Mouse (Mus musculus): ENCODE results near the gene Sfswap. TPM values are rescaled to one million over a fixed set of nuclear protein-coding genes. Genes with fewer than 3 reads are reported as not detected.
"Not testable (repeated sequence)": the region's sequence is repeated elsewhere in the genome, so short reads cannot be mapped to it uniquely, and the experiment has no call there.

The Sfswap gene
- polyA plus RNA-seq (2016; fragmentation: Nextera tagmentation; extraction: Ambion mirVana): 43.0 and 43.7 TPM in 2 replicates

DNA sequence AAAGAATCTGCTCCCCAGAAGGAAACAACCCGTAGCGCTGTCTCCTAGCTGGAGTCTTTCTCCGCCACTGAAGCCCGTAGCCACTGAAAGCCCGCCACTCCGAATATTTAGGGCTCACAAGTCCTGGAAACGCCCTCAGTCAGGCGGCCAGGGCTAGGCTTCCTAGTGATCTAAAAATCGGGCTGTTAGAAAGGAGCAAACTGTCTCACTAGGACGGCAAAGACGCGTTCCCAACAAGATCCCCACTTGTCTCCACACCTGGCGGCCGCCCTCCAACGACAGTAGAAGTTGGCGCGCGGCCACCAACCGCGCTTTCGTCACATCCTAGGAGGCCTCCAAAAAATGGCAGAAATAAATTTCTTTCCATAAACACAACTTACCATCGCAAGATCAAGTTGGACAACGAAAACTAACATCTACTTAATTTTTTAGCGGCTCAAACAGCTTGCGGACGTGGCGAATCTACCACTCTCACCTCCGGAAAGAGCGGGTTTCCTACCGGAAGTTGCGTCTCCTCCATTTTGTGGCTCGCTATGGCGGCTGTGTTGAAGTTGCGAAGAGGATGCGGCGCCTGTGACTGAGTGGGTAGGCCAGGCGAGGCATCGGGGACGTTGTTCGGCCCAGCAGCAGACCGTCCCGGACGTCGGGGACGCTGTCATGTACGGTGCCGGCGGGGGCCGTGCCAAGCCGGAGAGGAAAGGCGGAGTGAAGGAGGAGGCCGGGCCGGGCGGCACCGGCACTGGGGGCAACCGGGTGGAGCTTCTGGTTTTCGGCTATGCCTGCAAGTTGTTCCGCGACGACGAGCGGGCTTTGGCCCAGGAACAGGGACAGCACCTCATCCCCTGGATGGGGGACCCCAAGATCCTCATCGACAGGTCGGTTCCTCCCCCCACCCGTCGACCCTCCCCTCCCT, at the start of gene Sfswap:
Sfswap (plus strand) TSS at position 500 of the 913 bp plus-strand sequence.
- peaks cover 20% of the 10 kb centered on the region for H3K4me1 ChIP-seq
- peak; percentile 79 for DNase-seq (ENCODE audit: low spot score)
- H3K9me3 ChIP-seq: no peaks in the 10 kb centered on the region
- H3K27ac ChIP-seq (replicated peaks): peak within 1 kb of the TSS; percentile 94
- peak within 1 kb of the TSS; percentile 100 for H3K4me3 ChIP-seq
- H3K36me3 ChIP-seq (replicated peaks): peaks cover 29% of the 10 kb centered on the region
- H3K27me3 ChIP-seq (replicated peaks; ENCODE audit: low read depth, poor library complexity, severe bottlenecking): no peaks in the 10 kb centered on the region
- WGBS: under 1% methylated on average over 66 of the region's 66 CpGs

DNA sequence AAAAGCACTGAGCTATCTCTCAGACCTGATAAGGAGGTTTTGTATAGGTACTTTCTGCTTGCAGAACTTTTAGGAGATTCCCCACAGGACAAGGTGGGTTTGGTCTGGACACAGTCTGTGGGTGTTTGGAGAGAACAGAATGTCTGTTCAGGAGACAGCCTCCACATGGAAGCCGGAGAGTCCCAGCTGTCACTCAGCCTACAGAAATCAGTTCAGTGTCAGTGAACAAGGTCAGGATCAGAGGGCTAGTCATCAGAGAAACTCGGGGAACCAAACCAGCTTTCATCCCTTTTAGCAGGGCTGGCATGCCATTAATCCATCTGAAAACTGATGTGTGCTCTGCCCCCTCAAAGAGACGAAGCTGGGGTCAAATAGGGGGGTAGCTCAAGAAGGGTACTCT, 48.5 kb upstream of the Sfswap start:
- no peaks in the 10 kb centered on the region for H3K9me3 ChIP-seq
- H3K4me1 ChIP-seq: peaks cover 42% of the 10 kb centered on the region
- no peak overlapping the region for H3K27ac ChIP-seq (replicated peaks)
- H3K4me3 ChIP-seq: no peak overlapping the region
- no peaks in the 10 kb centered on the region for H3K36me3 ChIP-seq (replicated peaks)
- DNase-seq (ENCODE audit: low spot score): no peak
- H3K27me3 ChIP-seq (replicated peaks; ENCODE audit: low read depth, poor library complexity, severe bottlenecking): no peaks in the 10 kb centered on the region
- WGBS: 41% methylated on average over 3 of the region's 3 CpGs

DNA sequence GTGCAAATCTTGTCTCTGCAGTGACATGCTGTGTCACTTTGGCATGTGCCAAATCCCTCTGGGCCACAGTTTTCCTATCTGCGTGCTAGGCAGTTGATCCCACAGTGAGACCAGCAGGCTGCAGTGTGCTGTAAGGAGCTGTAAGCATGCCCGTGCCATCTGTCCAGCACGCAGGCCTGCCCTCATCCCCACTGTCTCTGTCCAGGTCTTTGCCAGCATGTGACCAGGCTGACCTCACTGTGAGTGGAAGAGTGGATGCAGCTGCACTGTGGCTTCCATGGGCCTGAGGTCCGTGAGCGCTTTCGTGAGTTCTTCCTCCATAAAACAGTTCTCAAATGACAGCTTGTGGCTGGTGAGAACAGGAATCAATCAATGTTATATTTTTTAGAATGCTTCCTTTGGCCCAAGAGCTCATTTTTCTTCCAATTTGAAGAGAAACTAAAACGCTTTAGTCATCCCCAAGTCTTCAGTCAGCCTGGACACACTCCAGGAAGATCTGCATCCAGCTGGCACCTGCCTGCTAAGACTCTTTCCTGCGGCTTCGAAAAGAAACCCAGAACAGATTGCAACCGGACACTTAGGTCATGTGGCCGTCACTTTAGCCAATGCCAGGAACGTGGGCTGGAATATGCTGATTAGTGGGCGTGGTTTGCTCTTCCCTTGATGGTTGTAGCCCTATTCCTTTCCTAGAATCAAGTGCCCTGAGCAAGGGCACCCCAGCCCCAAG, 46.1 kb upstream of the Sfswap start:
- Histone ChIP-seq H3K27ac (replicated peaks) (peak overlapping the region; percentile 73), H3K4me3 (peak overlapping the region; percentile 25; the same call in 1 of the 2 replicates), H3K4me1 (peaks cover 61% of the 10 kb centered on the region), H3K9me3 (no peaks in the 10 kb centered on the region), H3K36me3 (replicated peaks) (no peaks in the 10 kb centered on the region), H3K27me3 (replicated peaks; ENCODE audit: low read depth, poor library complexity, severe bottlenecking) (no peaks in the 10 kb centered on the region)
- DNase-seq (ENCODE audit: low spot score): peak; percentile 79
- WGBS: 16% methylated on average over 13 of the region's 13 CpGs

DNA sequence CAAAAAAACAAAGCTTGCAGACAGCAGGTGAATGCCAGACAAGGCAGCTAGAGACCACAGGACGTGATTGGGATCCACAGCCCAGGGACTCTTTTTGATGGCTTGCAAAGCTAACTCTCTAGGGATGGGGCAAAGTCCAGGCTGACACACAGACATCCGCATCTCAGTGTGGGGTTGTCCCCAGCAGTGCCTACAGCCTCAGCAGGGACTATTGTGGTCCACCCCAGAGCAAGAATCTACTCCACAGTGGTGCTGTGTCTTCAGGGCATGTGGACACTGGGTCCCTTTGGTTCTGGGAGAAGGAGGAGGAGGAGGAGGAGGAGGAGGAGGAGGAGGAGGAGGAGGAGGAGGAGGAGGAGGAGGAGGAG, 45.5 kb upstream of the Sfswap start:
- no peaks in the 10 kb centered on the region for H3K36me3 ChIP-seq (replicated peaks)
- H3K9me3 ChIP-seq: no peaks in the 10 kb centered on the region
- H3K27me3 ChIP-seq (replicated peaks; ENCODE audit: low read depth, poor library complexity, severe bottlenecking): no peaks in the 10 kb centered on the region
- WGBS: 23% methylated on average over 2 of the region's 2 CpGs
- peak overlapping the region; percentile 35; the same call in 1 of the 2 replicates for H3K27ac ChIP-seq (replicated peaks)
- H3K4me1 ChIP-seq: peaks cover 65% of the 10 kb centered on the region
- DNase-seq (ENCODE audit: low spot score): no peak
- H3K4me3 ChIP-seq: 0 out of 2 replicates have a peak overlapping the region, but pooled peaks have one; percentile 25

DNA sequence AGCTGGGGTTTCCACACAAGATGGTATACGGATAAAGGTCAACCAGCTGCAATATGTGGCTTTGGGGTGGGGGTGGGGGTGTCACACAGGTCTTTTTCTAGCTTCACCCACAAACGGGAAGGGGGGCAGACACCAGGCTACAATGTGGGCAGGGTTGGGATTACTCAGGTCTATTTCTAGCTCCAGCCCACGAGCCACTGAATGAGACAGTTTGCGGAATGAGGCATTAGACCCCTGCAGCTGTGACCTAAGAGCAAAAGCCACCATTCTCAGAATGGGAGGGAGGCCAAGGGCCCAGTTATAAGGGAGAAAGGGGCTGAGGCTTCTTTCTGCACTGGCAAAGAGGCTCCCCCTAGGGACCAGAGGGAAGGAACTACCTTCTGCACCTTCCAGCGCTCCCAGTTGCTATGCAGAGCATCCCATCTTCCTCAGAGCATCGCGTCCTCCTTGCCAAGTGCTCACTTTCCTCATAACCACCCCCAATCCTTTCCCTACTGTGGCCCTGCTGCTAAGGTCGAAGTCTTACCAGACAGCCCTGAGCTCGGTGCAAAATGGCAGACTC, 44.4 kb upstream of the Sfswap start:
- DNase-seq (ENCODE audit: low spot score): no peak
- Histone ChIP-seq H3K27me3 (replicated peaks; ENCODE audit: low read depth, poor library complexity, severe bottlenecking) (no peaks in the 10 kb centered on the region), H3K9me3 (no peaks in the 10 kb centered on the region), H3K36me3 (replicated peaks) (no peaks in the 10 kb centered on the region), H3K4me1 (peaks cover 73% of the 10 kb centered on the region), H3K4me3 (no peak overlapping the region), H3K27ac (replicated peaks) (no peak overlapping the region; the same call in 1 of the 2 replicates)
- WGBS: 43% methylated on average over 9 of the region's 9 CpGs

DNA sequence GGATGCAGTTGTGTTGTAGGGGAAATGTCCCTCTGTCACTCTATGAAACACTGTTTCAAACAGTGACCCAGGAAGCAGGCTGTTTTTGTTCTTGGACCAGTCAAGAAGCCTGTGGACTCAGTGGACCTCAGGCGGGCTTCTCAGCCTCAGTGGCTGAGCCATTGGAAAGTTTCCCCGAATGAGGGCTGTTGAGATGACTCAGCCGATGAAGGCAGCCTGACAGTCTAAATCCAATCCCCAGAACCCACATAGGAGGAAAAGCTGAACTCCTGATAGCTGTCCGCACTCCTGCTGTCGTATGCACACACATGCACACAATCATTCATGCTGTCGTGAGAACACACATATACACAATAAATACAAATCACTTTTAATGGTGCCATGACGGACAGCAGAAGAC, 42.9 kb upstream of the Sfswap start:
- H3K27ac ChIP-seq (replicated peaks): no peak overlapping the region
- no peaks in the 10 kb centered on the region for H3K27me3 ChIP-seq (replicated peaks; ENCODE audit: low read depth, poor library complexity, severe bottlenecking)
- H3K9me3 ChIP-seq: no peaks in the 10 kb centered on the region
- H3K36me3 ChIP-seq (replicated peaks): no peaks in the 10 kb centered on the region
- peaks cover 66% of the 10 kb centered on the region for H3K4me1 ChIP-seq
- no peak overlapping the region for H3K4me3 ChIP-seq
- no peak for DNase-seq (ENCODE audit: low spot score)
- 67% methylated on average over 7 of the region's 7 CpGs for WGBS

DNA sequence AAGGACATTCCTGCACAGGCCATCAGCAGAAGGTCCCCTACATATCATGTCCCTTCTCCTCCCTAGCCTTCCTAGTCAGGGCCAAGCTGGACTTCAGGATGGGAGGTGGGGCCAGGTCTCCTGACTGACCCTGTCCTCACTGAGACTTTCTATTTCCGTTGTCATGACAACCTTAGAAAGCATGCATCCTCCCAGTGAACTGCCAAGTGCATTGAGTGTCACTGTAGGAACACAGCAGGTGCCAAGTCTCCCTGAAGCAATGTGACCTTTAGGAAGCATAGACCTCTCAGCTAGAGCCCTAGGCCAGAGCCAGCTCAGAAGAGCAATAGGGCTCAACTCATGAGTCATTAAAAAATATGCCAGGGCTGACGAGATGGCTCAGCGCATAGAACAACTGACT, 42.5 kb upstream of the Sfswap start:
- no peak for DNase-seq (ENCODE audit: low spot score)
- 75% methylated on average over 3 of the region's 3 CpGs for WGBS

DNA sequence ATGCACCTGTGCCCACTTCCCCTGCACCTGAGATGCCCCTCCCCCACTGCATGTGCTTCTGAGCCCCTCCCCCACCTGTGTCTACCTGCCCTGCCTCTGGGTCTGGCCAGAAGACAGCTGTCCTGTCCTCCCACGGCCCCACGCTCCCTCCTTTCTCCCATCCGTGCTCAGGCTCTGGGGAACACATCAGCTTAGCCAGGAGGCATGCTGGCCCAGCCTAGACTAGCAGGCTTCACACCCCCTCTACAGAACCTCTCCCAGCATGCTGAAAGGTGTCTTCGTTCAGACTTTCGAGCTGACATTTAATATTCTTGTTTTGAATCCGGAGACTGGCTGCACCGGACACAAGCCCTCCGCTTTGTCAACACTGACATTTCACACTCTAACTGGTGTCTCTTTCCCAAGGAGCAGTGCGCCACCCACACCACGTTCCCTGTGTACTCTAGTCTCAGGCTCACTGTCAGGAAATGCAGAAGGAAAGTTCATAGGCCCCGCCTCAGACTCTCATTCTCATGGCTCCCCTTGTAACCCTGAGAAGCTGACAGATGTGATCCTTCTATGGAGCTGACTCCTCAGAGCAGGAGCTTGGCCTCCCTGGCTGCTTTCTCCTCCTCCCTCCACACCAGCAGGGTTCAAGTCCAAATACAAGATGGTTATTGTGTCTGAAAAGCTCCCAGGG, 40.1 kb upstream of the Sfswap start:
- 64% methylated on average over 11 of the region's 11 CpGs for WGBS
- H3K27me3 ChIP-seq (replicated peaks; ENCODE audit: low read depth, poor library complexity, severe bottlenecking): 0 out of 2 replicates have a peak, but pooled peaks cover 7% of the 10 kb centered on the region
- no peak for DNase-seq (ENCODE audit: low spot score)
- no peak overlapping the region; the same call in 1 of the 2 replicates for H3K27ac ChIP-seq (replicated peaks)
- no peak overlapping the region for H3K4me3 ChIP-seq
- H3K36me3 ChIP-seq (replicated peaks): no peaks in the 10 kb centered on the region
- H3K4me1 ChIP-seq: peaks cover 54% of the 10 kb centered on the region
- H3K9me3 ChIP-seq: no peaks in the 10 kb centered on the region

More for the DNA sequence above, 42.5 kb upstream of the Sfswap start:
- Histone ChIP-seq H3K4me3 (no peak overlapping the region), H3K27ac (replicated peaks) (no peak overlapping the region), H3K36me3 (replicated peaks) (no peaks in the 10 kb centered on the region), H3K4me1 (peaks cover 68% of the 10 kb centered on the region), H3K9me3 (no peaks in the 10 kb centered on the region), H3K27me3 (replicated peaks; ENCODE audit: low read depth, poor library complexity, severe bottlenecking) (no peaks in the 10 kb centered on the region)

DNA sequence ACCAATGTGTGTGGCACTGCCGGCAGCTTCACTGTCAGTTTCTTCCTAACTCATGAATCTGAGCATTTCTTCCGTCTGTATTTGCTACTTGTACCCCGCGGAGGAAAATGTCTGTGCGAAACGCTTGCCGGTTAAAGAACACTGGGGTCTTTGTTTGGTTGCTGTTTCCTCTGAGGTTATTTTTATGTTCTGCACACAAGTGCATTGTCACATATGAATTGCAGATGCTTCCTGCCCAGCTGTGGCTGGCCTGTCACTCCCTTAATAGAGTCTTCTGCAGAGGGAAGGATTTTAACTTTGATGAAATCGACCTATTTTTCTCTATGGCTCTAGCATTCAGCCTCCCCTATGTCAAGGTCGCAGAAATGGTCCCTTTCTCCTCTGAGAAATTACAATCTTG, 37.4 kb upstream of the Sfswap start:
- DNase-seq (ENCODE audit: low spot score); H3K27ac ChIP-seq (replicated peaks); H3K9me3 ChIP-seq; H3K36me3 ChIP-seq (replicated peaks); H3K4me3 ChIP-seq: not testable (repeated sequence)
- Histone ChIP-seq H3K27me3 (replicated peaks; ENCODE audit: low read depth, poor library complexity, severe bottlenecking) (0 out of 2 replicates have a peak, but pooled peaks cover 11% of the 10 kb centered on the region), H3K4me1 (peaks cover 28% of the 10 kb centered on the region)
- WGBS: 41% methylated on average over 9 of the region's 9 CpGs

DNA sequence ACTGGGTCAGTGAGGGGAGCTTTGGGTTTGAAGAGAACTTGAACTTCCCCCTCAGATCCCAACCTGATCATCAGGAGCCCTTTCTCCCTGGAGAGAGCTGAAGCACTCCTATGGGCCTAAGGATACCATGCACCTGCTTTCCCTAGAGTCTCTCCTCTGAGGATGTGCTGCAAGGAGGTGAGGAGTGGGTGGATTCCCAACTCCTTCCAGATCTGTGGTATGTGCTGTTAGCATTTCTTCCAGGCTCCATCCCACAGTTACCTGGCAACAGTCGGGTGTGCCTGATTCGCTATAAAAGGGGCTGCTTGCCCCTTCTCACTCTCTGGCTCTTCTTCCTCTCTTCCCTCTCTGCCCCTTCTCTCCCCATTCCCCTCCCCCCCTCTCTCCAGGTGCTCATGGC, 35.2 kb upstream of the Sfswap start:
- H3K27me3 ChIP-seq (replicated peaks; ENCODE audit: low read depth, poor library complexity, severe bottlenecking): 0 out of 2 replicates have a peak, but pooled peaks cover 11% of the 10 kb centered on the region
- H3K4me1 ChIP-seq: peaks cover 12% of the 10 kb centered on the region
- 73% methylated on average over 2 of the region's 2 CpGs for WGBS
- H3K36me3 ChIP-seq (replicated peaks): no peaks in the 10 kb centered on the region
- DNase-seq (ENCODE audit: low spot score): no peak
- H3K27ac ChIP-seq (replicated peaks): no peak overlapping the region
- no peaks in the 10 kb centered on the region for H3K9me3 ChIP-seq
- H3K4me3 ChIP-seq: no peak overlapping the region

DNA sequence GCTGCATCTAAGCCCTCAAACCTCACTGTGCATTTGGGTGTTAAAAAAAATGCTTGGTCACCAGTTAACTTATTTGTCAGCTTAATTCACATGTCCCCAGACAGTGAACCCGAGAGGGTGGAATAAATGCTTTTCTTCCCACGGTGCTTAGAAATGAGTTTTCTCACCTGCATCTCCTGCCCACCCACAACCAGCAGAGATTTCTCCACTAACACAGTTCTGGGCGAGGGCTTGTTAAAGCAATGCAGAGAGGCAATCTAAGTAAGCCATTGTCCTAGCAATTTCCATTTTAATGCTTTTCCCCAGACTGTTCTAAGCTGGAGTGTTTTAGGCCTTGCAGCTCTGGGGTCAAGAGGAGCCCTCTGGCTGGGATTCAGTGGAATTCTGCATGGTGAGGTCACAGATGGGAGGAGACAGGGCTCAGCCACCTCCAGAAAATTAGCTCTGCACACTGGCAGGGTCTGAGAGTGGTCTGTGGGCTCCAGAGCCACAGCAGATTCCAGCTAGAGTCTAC, 25.4 kb upstream of the Sfswap start:
- Histone ChIP-seq H3K4me1 (peaks cover 8% of the 10 kb centered on the region; the same call in 1 of the 2 replicates), H3K36me3 (replicated peaks) (no peaks in the 10 kb centered on the region), H3K9me3 (no peaks in the 10 kb centered on the region), H3K27ac (replicated peaks) (no peak overlapping the region), H3K27me3 (replicated peaks; ENCODE audit: low read depth, poor library complexity, severe bottlenecking) (no peaks in the 10 kb centered on the region), H3K4me3 (no peak overlapping the region)
- DNase-seq (ENCODE audit: low spot score): no peak
- 74% methylated on average over 3 of the region's 3 CpGs for WGBS

DNA sequence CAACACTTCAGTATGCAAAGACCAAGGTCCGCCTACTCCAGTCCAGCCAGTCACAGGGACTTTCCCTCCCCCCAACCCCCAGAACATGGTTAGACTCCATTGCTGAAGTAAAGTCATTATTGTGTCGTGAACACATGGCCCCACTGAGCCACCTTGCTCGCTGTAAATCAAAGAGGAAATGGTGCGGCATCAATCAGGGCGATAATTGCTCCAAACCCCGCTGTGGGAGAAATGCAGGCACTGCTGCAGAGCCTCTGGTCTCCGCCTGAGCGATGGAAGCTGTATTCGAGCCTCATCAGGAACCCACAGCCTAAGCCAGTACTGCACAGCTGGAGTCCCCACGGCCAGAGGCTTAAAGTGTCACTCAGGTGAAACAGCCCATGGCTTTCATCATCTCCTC, 11.1 kb upstream of the Sfswap start:
- H3K36me3 ChIP-seq (replicated peaks): no peaks in the 10 kb centered on the region
- WGBS: 41% methylated on average over 10 of the region's 10 CpGs
- H3K27ac ChIP-seq (replicated peaks): no peak overlapping the region
- no peaks in the 10 kb centered on the region for H3K9me3 ChIP-seq
- DNase-seq (ENCODE audit: low spot score): no peak
- peaks cover 11% of the 10 kb centered on the region; the same call in 1 of the 2 replicates for H3K4me1 ChIP-seq
- H3K4me3 ChIP-seq: no peak overlapping the region
- H3K27me3 ChIP-seq (replicated peaks; ENCODE audit: low read depth, poor library complexity, severe bottlenecking): no peaks in the 10 kb centered on the region
